Mouse (Mus musculus) neural tube, embryonic 14.5 days (tissue): ENCODE results near the gene Smoc1. TPM values are rescaled to one million over a fixed set of nuclear protein-coding genes. Genes with fewer than 3 reads are reported as not detected.
A peak's percentile ranks its signal among the peaks of the same experiment; 100 is the strongest.

Experiments used
- ATAC-seq: fragments of 200-750 bp; cut with Nextera tagmentation; 2 replicates; pipeline ENCODE4 v1.8.0; 2017; ENCODE audit warnings: low read depth, mild to moderate bottlenecking, moderate TSS enrichment, moderate library complexity
- H3K27ac ChIP-seq: fragments of 300-500 bp; sonication (generic); 2 replicates; pipeline ENCODE4 v1.5.1; 2014; ENCODE audit warnings: low read depth, mild to moderate bottlenecking, control low read depth, low read length, moderate library complexity, mixed read lengths
- H3K27me3 ChIP-seq: fragments of 300-500 bp; sonication (generic); 2 replicates; pipeline ENCODE4 v1.6.1; 2014; ENCODE audit warnings: low read length; ENCODE audit not compliant: control insufficient read depth, insufficient read depth
- H3K36me3 ChIP-seq: fragments of 300-500 bp; sonication (generic); 2 replicates; pipeline ENCODE4 v1.6.1; 2014; ENCODE audit warnings: low read length, mixed read lengths; ENCODE audit not compliant: control insufficient read depth, insufficient read depth
- H3K4me1 ChIP-seq: fragments of 300-500 bp; sonication (generic); 2 replicates; pipeline ENCODE4 v1.6.1; 2014; ENCODE audit warnings: low read length; ENCODE audit not compliant: control insufficient read depth, insufficient read depth
- H3K4me2 ChIP-seq: fragments of 300-500 bp; sonication (generic); 2 replicates; pipeline ENCODE4 v1.6.1; 2014; ENCODE audit warnings: mild to moderate bottlenecking, low read depth, low read length, control low read depth
- H3K4me3 ChIP-seq: fragments of 300-500 bp; sonication (generic); 2 replicates; pipeline ENCODE4 v1.5.1; 2014; ENCODE audit warnings: low read depth, low read length, control low read depth, mixed read lengths
- H3K9ac ChIP-seq: fragments of 300-500 bp; sonication (generic); replicated peaks from 2 replicates; pipeline ENCODE4 v1.6.1; 2014; ENCODE audit warnings: low read depth, mild to moderate bottlenecking, control low read depth, low read length, mixed read lengths
- H3K9me3 ChIP-seq: fragments of 300-500 bp; sonication (generic); 2 replicates; pipeline ENCODE4 v1.6.1; 2016; ENCODE audit warnings: low read length; ENCODE audit not compliant: control insufficient read depth
- WGBS: fragments of 180-500 bp; shearing (Covaris S2); extraction: QIAGEN DNeasy Blood & Tissue Kit; methylation state at CpG from one replicate; pipeline ENCODE4 v1.1.7; 2014; 5-methylcytosine and 5-hydroxymethylcytosine counted together
- polyA plus RNA-seq: library from polyadenylated mRNA; unstranded; fragments of >200 nt; fragmentation: Nextera tagmentation; extraction: Ambion mirVana; gene quantifications from 2 replicates; pipeline ENCODE4 v1.2.1, GENCODE M21; 2014

The Smoc1 gene
- polyA plus RNA-seq, 1 experiment from 2014 or later: 10.1 TPM

DNA sequence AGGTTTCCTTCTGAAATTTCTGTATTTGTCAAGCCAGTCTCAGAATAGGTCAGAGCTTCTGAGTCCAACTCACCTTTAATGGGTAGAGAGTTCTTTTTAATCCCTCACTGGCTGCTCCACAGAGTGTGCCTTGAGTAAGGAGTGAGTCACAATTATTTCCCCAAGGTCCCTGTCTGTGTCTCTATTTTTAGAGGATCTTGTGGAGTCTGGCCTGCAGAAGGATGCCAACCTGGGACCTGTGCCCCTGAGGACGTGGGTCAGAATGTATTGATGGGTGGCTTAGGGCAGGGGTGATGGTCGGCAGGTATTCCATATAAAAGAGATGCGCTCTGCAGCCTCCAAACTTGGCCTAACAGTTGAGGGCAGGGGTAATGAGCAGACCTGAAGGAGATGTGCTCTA, 115.6 kb downstream of the Smoc1 start:
- no peak overlapping the region for H3K27ac ChIP-seq
- H3K4me3 ChIP-seq: no peak overlapping the region
- H3K4me1 ChIP-seq: no peaks in the 10 kb centered on the region
- 90% methylated on average over 3 of the region's 3 CpGs for WGBS
- no peaks in the 10 kb centered on the region for H3K27me3 ChIP-seq
- no peak overlapping the region for H3K9ac ChIP-seq
- H3K4me2 ChIP-seq: no peak overlapping the region
- H3K36me3 ChIP-seq: no peaks in the 10 kb centered on the region
- no peak for ATAC-seq
- no peaks in the 10 kb centered on the region for H3K9me3 ChIP-seq

DNA sequence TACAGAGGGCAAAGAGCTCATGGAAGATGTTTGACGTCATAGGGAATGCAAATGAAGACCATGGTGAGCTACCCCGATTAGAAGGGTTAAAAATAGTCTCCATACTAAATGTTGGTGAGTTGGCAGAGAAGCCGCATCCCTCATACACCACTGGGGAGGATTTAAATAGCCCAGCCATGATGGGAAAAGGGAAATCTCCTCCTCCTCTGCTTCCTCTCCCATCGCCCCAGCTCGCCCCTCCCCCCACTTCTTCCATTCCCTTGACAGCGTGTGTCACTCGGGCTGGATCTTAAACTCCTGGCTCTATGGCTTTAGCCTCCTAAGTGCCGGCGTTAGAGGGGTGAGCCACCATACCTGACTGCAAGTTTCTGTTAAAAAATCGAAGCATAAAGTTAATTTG, 117.6 kb downstream of the Smoc1 start:
- Histone ChIP-seq H3K4me2 (no peak overlapping the region), H3K9ac (no peak overlapping the region), H3K4me3 (no peak overlapping the region), H3K9me3 (no peaks in the 10 kb centered on the region), H3K27me3 (no peaks in the 10 kb centered on the region), H3K4me1 (no peaks in the 10 kb centered on the region), H3K27ac (no peak overlapping the region), H3K36me3 (no peaks in the 10 kb centered on the region)
- 52% methylated on average over 10 of the region's 10 CpGs for WGBS
- ATAC-seq: no peak

DNA sequence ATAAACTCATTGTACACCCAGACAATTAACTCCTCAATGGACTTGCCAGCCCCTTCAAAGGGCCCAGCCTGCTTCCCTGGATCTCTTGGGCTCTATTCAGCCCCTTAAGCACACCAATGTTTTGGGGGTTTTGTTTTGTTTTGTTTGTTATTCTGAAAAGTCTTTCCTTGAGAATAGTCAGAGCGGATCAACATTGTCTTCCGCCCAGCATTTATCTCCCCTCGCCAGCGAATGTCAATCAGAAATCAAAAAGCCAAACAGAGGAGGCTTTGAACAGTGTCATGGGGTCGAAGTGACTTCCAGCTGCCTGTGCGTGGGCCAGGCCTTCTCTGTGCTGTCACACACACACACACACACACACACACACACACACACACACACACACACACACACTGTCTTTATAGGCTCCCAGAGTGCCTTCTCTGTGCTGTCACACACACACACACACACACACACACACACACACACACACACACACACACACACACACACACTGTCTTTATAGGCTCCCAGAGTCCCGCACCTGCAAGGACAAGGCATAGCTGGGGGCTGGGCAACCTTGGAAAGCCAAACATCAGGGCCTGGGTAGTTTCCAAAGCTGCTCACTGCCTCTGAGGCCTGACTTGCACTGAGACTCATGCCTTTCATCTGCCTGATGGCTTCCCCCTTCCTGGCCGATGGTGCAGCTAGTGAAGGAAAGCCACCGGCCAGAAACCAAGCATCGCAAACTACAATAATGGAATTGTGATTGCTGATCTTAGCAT, 120.0 kb downstream of the Smoc1 start:
- no peak overlapping the region for H3K27ac ChIP-seq
- peak; percentile 51; the same call in 1 of the 2 replicates for ATAC-seq

DNA sequence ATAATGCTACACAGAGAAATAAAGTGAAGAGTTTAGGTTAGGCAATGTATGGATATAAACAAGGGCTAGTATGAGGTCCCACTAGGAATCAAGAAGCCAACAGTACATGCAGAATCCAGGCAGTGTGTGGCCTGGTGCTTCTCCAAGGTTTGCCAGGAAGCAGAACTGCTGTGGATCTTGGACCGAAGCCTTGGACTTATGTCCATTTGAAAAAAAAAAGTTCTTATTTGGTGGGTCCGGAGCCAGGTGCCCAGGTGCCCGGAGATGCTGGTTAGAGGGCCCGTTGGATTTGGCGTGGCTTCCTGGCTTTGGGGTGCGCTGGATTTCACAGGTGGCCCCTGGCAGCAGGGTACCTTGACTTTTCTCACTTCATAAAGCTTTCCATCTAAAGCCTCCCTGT, 121.3 kb downstream of the Smoc1 start:
- ATAC-seq: no peak

More for the DNA sequence above, 120.0 kb downstream of the Smoc1 start:
- Histone ChIP-seq H3K4me2 (no peak overlapping the region), H3K9ac (no peak overlapping the region), H3K36me3 (no peaks in the 10 kb centered on the region), H3K4me1 (no peaks in the 10 kb centered on the region), H3K27me3 (no peaks in the 10 kb centered on the region), H3K4me3 (no peak overlapping the region), H3K9me3 (no peaks in the 10 kb centered on the region)
- WGBS: 8% methylated on average over 10 of the region's 10 CpGs

DNA sequence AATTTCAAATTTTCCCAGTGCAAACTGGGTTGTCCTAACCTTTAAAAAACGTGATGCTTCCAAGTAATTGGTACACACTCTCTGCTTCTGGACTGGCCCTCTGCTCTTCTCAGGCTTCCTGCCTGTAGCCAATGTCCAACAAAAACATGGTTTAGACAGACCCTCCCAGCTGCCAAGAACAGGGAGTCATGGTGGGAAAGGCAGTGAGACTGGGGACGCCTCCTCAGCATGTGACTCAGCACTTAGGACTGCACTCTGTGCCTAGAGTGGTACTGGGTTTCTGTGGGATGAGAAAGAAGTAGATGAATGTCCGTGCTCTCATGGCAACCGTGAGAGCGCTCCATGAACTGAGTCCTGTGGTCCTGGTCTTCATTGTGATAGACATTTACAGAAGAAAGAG, 124.3 kb downstream of the Smoc1 start:
- Histone ChIP-seq H3K4me3 (no peak overlapping the region), H3K9ac (no peak overlapping the region), H3K36me3 (no peaks in the 10 kb centered on the region), H3K4me1 (no peaks in the 10 kb centered on the region), H3K27ac (no peak overlapping the region), H3K9me3 (no peaks in the 10 kb centered on the region), H3K4me2 (no peak overlapping the region), H3K27me3 (no peaks in the 10 kb centered on the region)
- ATAC-seq: no peak
- WGBS: 88% methylated on average over 5 of the region's 5 CpGs

More for the DNA sequence above, 121.3 kb downstream of the Smoc1 start:
- 96% methylated on average over 6 of the region's 6 CpGs for WGBS
- Histone ChIP-seq H3K4me2 (no peak overlapping the region), H3K27ac (no peak overlapping the region), H3K36me3 (no peaks in the 10 kb centered on the region), H3K27me3 (no peaks in the 10 kb centered on the region), H3K9me3 (no peaks in the 10 kb centered on the region), H3K9ac (no peak overlapping the region), H3K4me3 (no peak overlapping the region), H3K4me1 (no peaks in the 10 kb centered on the region)

DNA sequence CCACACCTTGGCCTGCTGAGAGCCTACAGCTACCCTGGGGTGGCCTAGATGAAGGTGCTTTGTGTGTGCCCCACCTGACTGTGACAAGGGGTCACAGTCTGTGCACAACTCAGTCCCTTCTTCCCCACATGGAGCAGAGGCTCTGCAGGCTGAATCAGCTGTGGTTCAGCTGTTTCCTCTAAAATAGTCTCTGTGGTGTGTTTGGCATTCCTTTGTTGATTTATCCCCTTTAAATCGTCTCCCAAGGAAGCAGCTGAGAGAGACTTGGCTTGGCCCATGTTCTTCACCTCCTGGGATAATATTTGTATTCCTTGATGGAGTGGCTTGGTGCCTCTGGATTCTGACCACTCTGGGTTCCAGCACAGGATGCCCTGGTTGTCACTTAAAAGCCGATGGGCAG, 125.5 kb downstream of the Smoc1 start:
- Histone ChIP-seq H3K27ac (no peak overlapping the region), H3K9me3 (no peaks in the 10 kb centered on the region), H3K27me3 (no peaks in the 10 kb centered on the region), H3K4me2 (no peak overlapping the region), H3K36me3 (no peaks in the 10 kb centered on the region), H3K4me3 (no peak overlapping the region), H3K9ac (no peak overlapping the region), H3K4me1 (no peaks in the 10 kb centered on the region)
- no peak for ATAC-seq
- 67% methylated on average over 2 of the region's 2 CpGs for WGBS

DNA sequence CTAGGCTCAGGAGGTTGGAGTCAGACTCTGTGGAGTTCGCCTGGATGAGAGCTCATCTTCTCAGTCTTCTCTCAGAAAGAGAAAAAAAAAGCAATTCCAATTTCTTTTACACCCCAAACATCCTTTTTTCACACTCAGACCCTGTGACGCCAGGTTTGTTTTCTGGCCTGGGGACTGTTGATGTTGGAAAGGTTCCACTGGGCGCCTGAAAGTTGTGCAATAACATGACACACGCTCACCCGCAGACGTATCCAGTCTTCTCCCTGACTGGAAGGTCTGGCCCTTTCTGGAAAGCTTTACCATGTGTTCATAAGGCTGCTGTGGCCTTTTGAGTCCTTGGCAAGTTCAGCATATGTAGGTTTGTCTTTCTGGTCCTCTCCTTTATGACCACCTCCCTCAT, 129.1 kb downstream of the Smoc1 start:
- Histone ChIP-seq H3K9ac (no peak overlapping the region), H3K36me3 (no peaks in the 10 kb centered on the region), H3K9me3 (no peaks in the 10 kb centered on the region), H3K4me3 (no peak overlapping the region), H3K4me2 (no peak overlapping the region), H3K27me3 (no peaks in the 10 kb centered on the region), H3K4me1 (no peaks in the 10 kb centered on the region), H3K27ac (no peak overlapping the region)
- no peak for ATAC-seq
- 93% methylated on average over 6 of the region's 6 CpGs for WGBS

DNA sequence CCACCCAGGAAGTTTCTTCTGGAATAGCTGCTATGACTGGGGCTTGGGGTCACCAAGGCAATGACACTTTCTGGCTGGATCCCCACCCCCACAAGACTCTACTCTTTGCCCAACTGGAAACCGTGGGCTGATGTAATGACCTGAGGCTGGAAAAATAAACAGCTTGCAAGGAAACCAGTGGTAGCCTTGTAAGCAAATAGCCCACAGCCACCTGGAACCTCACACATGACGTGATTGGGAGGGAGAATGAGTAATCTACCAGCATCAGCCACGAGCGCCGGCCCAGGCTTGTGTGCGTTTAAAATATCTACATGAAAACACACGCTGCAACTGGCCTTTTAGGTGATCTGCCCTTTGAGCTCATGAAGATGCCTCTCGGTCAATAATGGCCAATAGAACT, 130.2 kb downstream of the Smoc1 start:
- Histone ChIP-seq H3K4me1 (no peaks in the 10 kb centered on the region), H3K9ac (no peak overlapping the region), H3K4me3 (no peak overlapping the region), H3K36me3 (no peaks in the 10 kb centered on the region), H3K9me3 (no peaks in the 10 kb centered on the region), H3K4me2 (no peak overlapping the region), H3K27me3 (no peaks in the 10 kb centered on the region), H3K27ac (no peak overlapping the region)
- no peak for ATAC-seq
- 79% methylated on average over 8 of the region's 8 CpGs for WGBS

DNA sequence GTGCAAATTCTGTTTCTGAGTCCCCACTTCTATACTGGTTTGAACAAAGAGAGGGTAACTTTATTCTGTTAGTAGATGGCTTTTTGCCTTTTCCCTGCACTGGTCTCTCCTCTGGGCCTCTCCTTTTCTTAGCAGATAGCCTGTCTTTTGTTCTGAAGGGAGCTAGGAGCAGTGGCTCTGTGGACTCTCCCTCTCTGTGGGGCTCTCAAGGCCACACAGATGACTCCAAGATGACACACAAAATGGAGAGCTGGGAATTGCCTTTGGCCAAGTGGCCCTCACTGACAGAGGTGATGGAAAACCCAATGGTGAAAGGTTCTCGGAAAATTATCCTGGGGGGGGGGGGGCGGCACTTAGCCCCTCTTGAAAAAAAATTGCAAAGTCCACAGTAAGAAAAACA, 133.3 kb downstream of the Smoc1 start:
- Histone ChIP-seq H3K9me3 (no peaks in the 10 kb centered on the region), H3K36me3 (no peaks in the 10 kb centered on the region), H3K4me2 (no peak overlapping the region), H3K27ac (no peak overlapping the region), H3K4me3 (no peak overlapping the region), H3K9ac (no peak overlapping the region), H3K27me3 (peaks cover 5% of the 10 kb centered on the region; the same call in 1 of the 2 replicates), H3K4me1 (no peaks in the 10 kb centered on the region)
- ATAC-seq: no peak
- 40% methylated on average over 2 of the region's 2 CpGs for WGBS
